ENCODE assay signal across 14 mouse cellular contexts in the genomic region with DNA sequence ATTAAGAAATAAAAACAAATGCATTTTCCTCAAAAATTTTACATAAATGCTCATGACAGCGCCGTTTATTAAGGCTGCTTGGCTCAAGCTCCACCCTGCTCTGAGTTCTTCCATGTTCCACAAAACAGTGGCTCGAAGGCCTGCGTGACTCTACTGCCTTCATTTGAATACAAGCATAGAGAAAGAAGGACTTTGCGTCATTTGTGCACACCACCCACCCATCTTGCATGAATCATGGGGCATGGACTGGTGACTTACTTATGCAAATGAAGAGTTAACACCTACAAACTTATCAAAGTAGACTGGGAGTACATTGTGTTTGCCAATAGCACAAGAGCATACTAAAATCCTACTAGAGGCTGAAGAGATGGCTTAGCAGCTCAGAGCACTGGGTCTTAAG. TPM values are rescaled to one million over a fixed set of nuclear protein-coding genes. Genes with fewer than 3 reads are reported as not detected.
"Had no signal": no experiment of that assay in that cellular context is flagged by ENCODE, and none has a peak within 500 bp of the region (broad histone marks: within the 10 kb centered on the region; RNA-seq: fewer than 3 reads in every experiment).

No protein-coding gene starts in this region.

- H3K36me3 ChIP-seq: limb, embryonic 13.5 days; midbrain, embryonic 10.5 days; neural tube, embryonic 15.5 days had no signal

- H3K4me3 ChIP-seq: limb, embryonic 13.5 days; midbrain, embryonic 10.5 days; myocyte; neural tube, embryonic 15.5 days had no signal

- H3K9me3 ChIP-seq: limb, embryonic 13.5 days; midbrain, embryonic 10.5 days; neural tube, embryonic 15.5 days had no signal

- DNase-seq: kidney, adult 11 months; kidney, adult 9 months; kidney, postnatal 36 days; layer of hippocampus, adult 9-11 months; layer of hippocampus, postnatal 36 days; lung, adult 18-20 months; midbrain, embryonic 14.5 days; thymus, postnatal 4 days had no signal

- H3K27ac ChIP-seq: kidney, postnatal 0 days; limb, embryonic 13.5 days; liver, embryonic 14.5 days; midbrain, embryonic 10.5 days; neural tube, embryonic 15.5 days had no signal

- H3K9ac ChIP-seq: limb, embryonic 13.5 days; liver, embryonic 14.5 days; neural tube, embryonic 15.5 days had no signal

- H3K27me3 ChIP-seq: limb, embryonic 13.5 days; neural tube, embryonic 15.5 days had no signal

- H3K4me1 ChIP-seq: limb, embryonic 13.5 days; midbrain, embryonic 10.5 days; neural tube, embryonic 15.5 days had no signal

- H3K4me2 ChIP-seq: limb, embryonic 13.5 days; neural tube, embryonic 15.5 days had no signal

RNA-seq across cellular contexts. Expression of gene Pls1, which starts 17.5 kb away (rescaled TPM):
- polyA plus RNA-seq: myocyte had no signal
